Mouse (Mus musculus) liver, embryonic 14.5 days (tissue): Measurements from ENCODE around the gene Adm. TPM values are rescaled to one million over a fixed set of nuclear protein-coding genes. Genes with fewer than 3 reads are reported as not detected.

ENCODE experiments used
- ATAC-seq: fragments of 200-750 bp; cut with Nextera tagmentation; 2 replicates; pipeline ENCODE4 v1.8.0; 2017; ENCODE audit warnings: moderate number of reproducible peaks, mild to moderate bottlenecking, moderate library complexity; ENCODE audit not compliant: insufficient read depth
- DNase-seq, 3 experiments: peaks; one replicate each; pipeline ENCODE4 v3.0.0-alpha.2; 2012 to 2013; ENCODE audit warnings: low read depth in 3 of 3, low spot score in 3 of 3
- H3K27ac ChIP-seq: fragments of 300-500 bp; sonication (generic); 2 replicates; pipeline ENCODE4 v1.5.1; 2014; ENCODE audit warnings: moderate library complexity, mild to moderate bottlenecking, control low read depth, inconsistent platforms
- H3K27me3 ChIP-seq: fragments of 300-500 bp; sonication (generic); 2 replicates; pipeline ENCODE4 v1.6.1; 2014; ENCODE audit warnings: mild to moderate bottlenecking, low read length, moderate library complexity; ENCODE audit not compliant: control insufficient read depth, insufficient read depth
- H3K36me3 ChIP-seq: fragments of 300-500 bp; sonication (generic); replicated peaks from 2 replicates; pipeline ENCODE4 v1.6.1; 2014; ENCODE audit warnings: low read depth; ENCODE audit not compliant: control insufficient read depth, insufficient read depth
- H3K4me1 ChIP-seq, 2 experiments: fragments of 200-500 bp in 1 of 2; fragments of 300-500 bp in 1 of 2; sonication (generic) in 1 of 2; replicated peaks; 2 replicates each; pipeline ENCODE4 v1.6.1; 2012 to 2014; ENCODE audit warnings: antibody characterized with exemption in 1 of 2, inconsistent platforms in 1 of 2, low read length in 1 of 2; ENCODE audit not compliant: control insufficient read depth in 2 of 2, insufficient read depth in 2 of 2
- H3K4me2 ChIP-seq: fragments of 300-500 bp; sonication (generic); 2 replicates; pipeline ENCODE4 v1.6.1; 2014; ENCODE audit warnings: low read depth, mild to moderate bottlenecking, control low read depth, moderate library complexity
- H3K4me3 ChIP-seq, 2 experiments: fragments of 200-500 bp in 1 of 2; fragments of 300-500 bp in 1 of 2; sonication (generic) in 1 of 2; 2 replicates each; pipeline ENCODE4 v1.5.1; 2012 to 2014; ENCODE audit warnings: low read depth in 2 of 2, low read length in 2 of 2, mild to moderate bottlenecking in 2 of 2, control low read depth in 1 of 2, inconsistent platforms in 1 of 2, moderate library complexity in 1 of 2; ENCODE audit not compliant: insufficient read depth in 1 of 2
- H3K9ac ChIP-seq: fragments of 300-500 bp; sonication (generic); replicated peaks from 2 replicates; pipeline ENCODE4 v1.6.1; 2014; ENCODE audit warnings: mild to moderate bottlenecking, control low read depth, moderate library complexity
- H3K9me3 ChIP-seq: fragments of 300-500 bp; sonication (generic); 2 replicates; pipeline ENCODE4 v1.6.1; 2016; ENCODE audit warnings: low read length, mixed read lengths; ENCODE audit not compliant: control insufficient read depth
- CTCF ChIP-seq: IDR thresholded peaks from 2 replicates; pipeline ENCODE4 v1.5.1; 2016; ENCODE audit warnings: antibody characterized with exemption, low read depth, control low read depth
- EP300 ChIP-seq: IDR thresholded peaks from 2 replicates; pipeline ENCODE4 v1.6.1; 2016; ENCODE audit warnings: antibody characterized with exemption, low read depth
- WGBS: fragments of 180-500 bp; shearing (Covaris S2); extraction: QIAGEN DNeasy Blood & Tissue Kit; methylation state at CpG from one replicate; pipeline ENCODE4 v1.1.7; 2014; ENCODE audit not compliant: insufficient replicate concordance; 5-methylcytosine and 5-hydroxymethylcytosine counted together
- polyA plus RNA-seq, 2 experiments: library from polyadenylated mRNA; depleted of rRNA in 1 of 2; stranded (reverse) in 1 of 2; unstranded in 1 of 2; fragments of >200 nt; fragmentation: Nextera tagmentation in 1 of 2; extraction: Ambion mirVana in 1 of 2; gene quantifications; 2 replicates each; pipeline versions ENCODE4 v1.2.1 to v1.2.3; 2012 to 2014

Gene Adm
- polyA plus RNA-seq, 2 experiments = 1.4 to 1.5 TPM

GRCm38 (mm10) chr7:110597141-110597540 lies 30.3 kb upstream of the Adm start:
- TF ChIP-seq CTCF (no peak), EP300 (no peak)
- H3K4me1 ChIP-seq = no peaks in the 10 kb centered on the region
- H3K9me3 ChIP-seq = no peaks in the 10 kb centered on the region
- no peak overlapping the region for H3K27ac ChIP-seq
- no peak overlapping the region for H3K4me3 ChIP-seq
- no peak overlapping the region for H3K9ac ChIP-seq
- no peak overlapping the region for H3K4me2 ChIP-seq
- WGBS = 73% methylated on average over 1 of the region's 1 CpGs
- H3K27me3 ChIP-seq = no peaks in the 10 kb centered on the region
- no peak for ATAC-seq
- DNase-seq = no peak
- no peaks in the 10 kb centered on the region for H3K36me3 ChIP-seq

GRCm38 (mm10) chr7:110605476-110605875 lies 22.0 kb upstream of the Adm start:
- ATAC-seq (no peak), DNase-seq (no peak)
- Histone ChIP-seq H3K9ac (no peak overlapping the region), H3K4me2 (no peak overlapping the region), H3K36me3 (no peaks in the 10 kb centered on the region), H3K27me3 (no peaks in the 10 kb centered on the region), H3K4me3 (no peak overlapping the region), H3K4me1 (no peaks in the 10 kb centered on the region), H3K27ac (no peak overlapping the region), H3K9me3 (no peaks in the 10 kb centered on the region)
- WGBS = 62% methylated on average over 4 of the region's 4 CpGs
- TF ChIP-seq CTCF (no peak), EP300 (no peak)

GRCm38 (mm10) chr7:110606906-110607305 lies 20.6 kb upstream of the Adm start:
- Histone ChIP-seq H3K9me3 (no peaks in the 10 kb centered on the region), H3K4me1 (no peaks in the 10 kb centered on the region), H3K4me2 (no peak overlapping the region), H3K36me3 (no peaks in the 10 kb centered on the region), H3K27ac (no peak overlapping the region), H3K27me3 (no peaks in the 10 kb centered on the region), H3K9ac (no peak overlapping the region), H3K4me3 (no peak overlapping the region)
- 86% methylated on average over 1 of the region's 1 CpGs for WGBS
- TF ChIP-seq CTCF (0 out of 2 replicates have a peak, but pooled peaks have one; percentile 3), EP300 (no peak)
- ATAC-seq (no peak), DNase-seq (no peak)

- DNase-seq = no peak
- H3K27me3 ChIP-seq = peaks cover 49% of the 10 kb centered on the region
Measured at GRCm38 (mm10) chr7:110613381-110614132, 13.9 kb upstream of the Adm start.

GRCm38 (mm10) chr7:110614133-110615063 lies 13.1 kb upstream of the Adm start, which contains the start of gene Sbf2:
Sbf2 (minus strand) TSS chr7:110614922.
- under 1% methylated on average over 90 of the region's 127 CpGs for WGBS
- peak; percentile 77 for ATAC-seq
- Histone ChIP-seq H3K4me2 (peak within 1 kb of the TSS; percentile 61), H3K9ac (peak within 1 kb of the TSS; percentile 59), H3K4me1 (peaks cover 0 to 9% of the 10 kb centered on the region in 2 experiments; a peak in 2 of 4 replicates), H3K27me3 (peaks cover 51% of the 10 kb centered on the region), H3K27ac (peak within 1 kb of the TSS; percentile 50), H3K4me3 (peak within 1 kb of the TSS; percentile 58 to 64), H3K36me3 (no peaks in the 10 kb centered on the region), H3K9me3 (no peaks in the 10 kb centered on the region)
- TF ChIP-seq CTCF (no peak), EP300 (no peak)
- no peak for DNase-seq

More at GRCm38 (mm10) chr7:110613381-110614132, 13.9 kb upstream of the Adm start:
- ATAC-seq = no peak
- Histone ChIP-seq H3K9ac (no peak overlapping the region), H3K9me3 (no peaks in the 10 kb centered on the region), H3K4me1 (peaks cover 0 to 6% of the 10 kb centered on the region in 2 experiments; a peak in 2 of 4 replicates), H3K4me2 (peak overlapping the region; percentile 61), H3K27ac (no peak overlapping the region), H3K36me3 (no peaks in the 10 kb centered on the region), H3K4me3 (peak overlapping the region; percentile 58 to 64)
- 4% methylated on average over 17 of the region's 17 CpGs for WGBS
- TF ChIP-seq CTCF = no peak
- TF ChIP-seq EP300 = no peak
